Mouse (Mus musculus) adrenal gland (tissue): ENCODE results near the gene Ufd1.

Source experiments
- intact Hi-C: fragments of 180-260 bp; cut with DNase I; formaldehyde crosslinking; loops from one replicate; pipeline ENCODE4 v1.15.1; 2025
- long read RNA-seq, 2 experiments: library from polyadenylated mRNA; unstranded; transcript quantifications; one replicate each; pipeline ENCODE4 v2.0.0; 2020; ENCODE audit warnings: borderline replicate concordance in 1 of 2; ENCODE audit not compliant: insufficient replicate concordance in 1 of 2

Gene Ufd1
- long read RNA-seq, experiment 1, transcript Ufd1-201 (12 exons, 1,996 nt): major isoform, 60 of 90 reads
- long read RNA-seq, experiment 1, partial matches to known transcripts: 5 of 90 reads
- long read RNA-seq, experiment 1, other reads (novel, unspliced or antisense): 22 of 90 reads
- long read RNA-seq, experiment 2, transcript Ufd1-201 (12 exons, 1,996 nt): major isoform, 61 of 86 reads
- long read RNA-seq, experiment 2, partial matches to known transcripts: 6 of 86 reads
- long read RNA-seq, experiment 2, other reads (novel, unspliced or antisense): 19 of 86 reads

GRCm38 (mm10) chr16:18811468-18812384 is at the start of gene Ufd1, which contains the start of gene Cdc45:
TSS of gene Ufd1 (plus strand) at chr16:18811779.
TSS of gene Cdc45 (minus strand) at chr16:18811987.
- intact Hi-C loops: no loop called here

- intact Hi-C loops: no loop called here
Observed at GRCm38 (mm10) chr16:18762960-18763359, 48.6 kb upstream of the Ufd1 start.

- intact Hi-C loops: no loop called here
Observed at GRCm38 (mm10) chr16:18766390-18766789, 45.2 kb upstream of the Ufd1 start.

GRCm38 (mm10) chr16:18769501-18769900 is 42.1 kb upstream of the Ufd1 start:
- intact Hi-C loops: no loop called here

- intact Hi-C loops: no loop called here
Observed at GRCm38 (mm10) chr16:18773936-18774335, 37.6 kb upstream of the Ufd1 start.

GRCm38 (mm10) chr16:18775621-18776555 is 35.7 kb upstream of the Ufd1 start:
- intact Hi-C loops: no loop called here

GRCm38 (mm10) chr16:18776556-18777100 is 35.0 kb upstream of the Ufd1 start, which contains the start of gene Cldn5:
TSS of gene Cldn5 (plus strand) at chr16:18776847.
- intact Hi-C loops: no loop called here

- intact Hi-C loops: no loop called here
Observed at GRCm38 (mm10) chr16:18777101-18778080, 34.2 kb upstream of the Ufd1 start.

- intact Hi-C loops: no loop called here
Observed at GRCm38 (mm10) chr16:18778461-18778860, 33.1 kb upstream of the Ufd1 start.

- intact Hi-C loops: no loop called here
Observed at GRCm38 (mm10) chr16:18781810-18782209, 29.8 kb upstream of the Ufd1 start.

- intact Hi-C loops: no loop called here
Observed at GRCm38 (mm10) chr16:18785025-18785424, 26.6 kb upstream of the Ufd1 start.

- intact Hi-C loops: no loop called here
Observed at GRCm38 (mm10) chr16:18785485-18785884, 26.1 kb upstream of the Ufd1 start.

GRCm38 (mm10) chr16:18786652-18787051 is 24.9 kb upstream of the Ufd1 start:
- intact Hi-C loops: no loop called here

- intact Hi-C loops: no loop called here
Observed at GRCm38 (mm10) chr16:18788627-18789406, 22.8 kb upstream of the Ufd1 start.

- intact Hi-C loops: no loop called here
Observed at GRCm38 (mm10) chr16:18795223-18795899, 16.2 kb upstream of the Ufd1 start.

- intact Hi-C loops: no loop called here
Observed at GRCm38 (mm10) chr16:18796645-18797044, 14.9 kb upstream of the Ufd1 start.

- intact Hi-C loops: no loop called here
Observed at GRCm38 (mm10) chr16:18798151-18798550, 13.4 kb upstream of the Ufd1 start.

GRCm38 (mm10) chr16:18798841-18799240 is 12.7 kb upstream of the Ufd1 start:
- intact Hi-C loops: loop anchor here (1.0 kb wide), 1 partner anchor 103 kb away; no protein-coding TSS in a partner anchor
